Mouse (Mus musculus): ENCODE results near the gene Adgra1.

DNA sequence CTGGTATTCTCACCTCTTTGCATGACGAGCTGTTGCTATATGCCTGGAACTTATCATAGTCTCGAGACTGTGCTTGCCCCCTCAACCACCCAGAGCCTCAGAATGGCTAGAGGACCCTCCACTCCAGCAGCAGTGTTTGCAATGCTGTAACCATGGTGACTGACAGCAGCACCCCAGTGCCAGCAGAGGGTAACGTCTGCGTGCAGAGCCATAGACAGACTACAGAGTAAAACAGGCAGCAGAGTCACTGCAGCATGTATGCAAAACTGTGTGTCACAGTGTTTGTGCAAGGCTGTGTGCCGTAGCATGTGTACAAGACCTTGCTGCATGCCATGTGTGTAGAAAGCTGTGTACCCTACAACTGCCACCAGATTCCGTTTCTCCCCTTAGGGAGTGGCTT, 75.5 kb downstream of the Adgra1 start:
- no peak for TF ChIP-seq GATA1 (IDR thresholded peaks at IDR 0.05; ENCODE audit: borderline replicate concordance, low read length)
- TF ChIP-seq FLI1 (IDR thresholded peaks at IDR 0.05; ENCODE audit: low read length): no peak

All from megakaryocyte, embryonic 14.5 days (primary cell).